Mouse (Mus musculus) hindbrain, embryonic 14.5 days (tissue): ENCODE data around the gene Sgsh. TPM values are rescaled to one million over a fixed set of nuclear protein-coding genes. Genes with fewer than 3 reads are reported as not detected.
"Not testable (repeated sequence)": the region's sequence is repeated elsewhere in the genome, so short reads cannot be mapped to it uniquely, and the experiment has no call there.

ENCODE experiments used
- ATAC-seq: fragments of 200-750 bp; cut with Nextera tagmentation; 2 replicates; pipeline ENCODE4 v1.8.0; 2017; ENCODE audit warnings: moderate number of reproducible peaks, mild to moderate bottlenecking, moderate TSS enrichment, moderate library complexity; ENCODE audit not compliant: low FRiP score
- DNase-seq: peaks from one replicate; pipeline ENCODE4 v3.0.0-alpha.2; 2015; ENCODE audit warnings: low spot score
- H3K27ac ChIP-seq: fragments of 300-500 bp; sonication (generic); 2 replicates; pipeline ENCODE4 v1.5.1; 2014; ENCODE audit warnings: mild to moderate bottlenecking, moderate library complexity
- H3K27me3 ChIP-seq: fragments of 300-500 bp; sonication (generic); 2 replicates; pipeline ENCODE4 v1.6.1; 2014; ENCODE audit warnings: mild to moderate bottlenecking, low read length, mixed read lengths; ENCODE audit not compliant: control insufficient read depth, insufficient read depth
- H3K36me3 ChIP-seq: fragments of 300-500 bp; sonication (generic); replicated peaks from 2 replicates; pipeline ENCODE4 v1.6.1; 2014; ENCODE audit not compliant: control insufficient read depth, insufficient read depth
- H3K4me1 ChIP-seq: fragments of 300-500 bp; sonication (generic); replicated peaks from 2 replicates; pipeline ENCODE4 v1.6.1; 2014; ENCODE audit warnings: antibody characterized with exemption, low read length, mixed read lengths; ENCODE audit not compliant: control insufficient read depth, insufficient read depth
- H3K4me2 ChIP-seq: fragments of 300-500 bp; sonication (generic); replicated peaks from 2 replicates; pipeline ENCODE4 v1.6.1; 2014; ENCODE audit warnings: mild to moderate bottlenecking, moderate library complexity
- H3K4me3 ChIP-seq: fragments of 300-500 bp; sonication (generic); replicated peaks from 2 replicates; pipeline ENCODE4 v1.5.1; 2014; ENCODE audit warnings: mild to moderate bottlenecking, low read length
- H3K9ac ChIP-seq: fragments of 300-500 bp; sonication (generic); 2 replicates; pipeline ENCODE4 v1.6.1; 2014
- H3K9me3 ChIP-seq: fragments of 300-500 bp; sonication (generic); 2 replicates; pipeline ENCODE4 v1.6.1; 2016; ENCODE audit warnings: low read length; ENCODE audit not compliant: control insufficient read depth
- WGBS: fragments of 180-500 bp; shearing (Covaris S2); extraction: QIAGEN DNeasy Blood & Tissue Kit; methylation state at CpG from one replicate; pipeline ENCODE4 v1.1.7; 2014; 5-methylcytosine and 5-hydroxymethylcytosine counted together
- polyA plus RNA-seq: library from polyadenylated mRNA; unstranded; fragments of >200 nt; fragmentation: Nextera tagmentation; extraction: Ambion mirVana; gene quantifications from 2 replicates; pipeline ENCODE4 v1.2.1, GENCODE M21; 2014

Sgsh gene
- polyA plus RNA-seq, 1 experiment from 2014 or later = 3.4 TPM

- Histone ChIP-seq H3K27me3 (peaks cover 87% of the 10 kb centered on the region), H3K4me1 (peaks cover 9% of the 10 kb centered on the region; the same call in 1 of the 2 replicates), H3K9me3 (no peaks in the 10 kb centered on the region), H3K9ac (no peak within 1 kb of the TSS), H3K4me3 (peak within 1 kb of the TSS; percentile 24), H3K27ac (no peak within 1 kb of the TSS), H3K4me2 (peak within 1 kb of the TSS; percentile 53), H3K36me3 (no peaks in the 10 kb centered on the region)
- no peak for DNase-seq
- ATAC-seq = peak; percentile 40; the same call in 1 of the 2 replicates
- WGBS = 2% methylated on average over 19 of the region's 19 CpGs
Observed at GRCm38 (mm10) chr11:119392800-119393482, 37.6 kb upstream of the Sgsh start, which contains the start of gene Rnf213. Gene Rnf213 (plus strand): TSS chr11:119393100.

DNA sequence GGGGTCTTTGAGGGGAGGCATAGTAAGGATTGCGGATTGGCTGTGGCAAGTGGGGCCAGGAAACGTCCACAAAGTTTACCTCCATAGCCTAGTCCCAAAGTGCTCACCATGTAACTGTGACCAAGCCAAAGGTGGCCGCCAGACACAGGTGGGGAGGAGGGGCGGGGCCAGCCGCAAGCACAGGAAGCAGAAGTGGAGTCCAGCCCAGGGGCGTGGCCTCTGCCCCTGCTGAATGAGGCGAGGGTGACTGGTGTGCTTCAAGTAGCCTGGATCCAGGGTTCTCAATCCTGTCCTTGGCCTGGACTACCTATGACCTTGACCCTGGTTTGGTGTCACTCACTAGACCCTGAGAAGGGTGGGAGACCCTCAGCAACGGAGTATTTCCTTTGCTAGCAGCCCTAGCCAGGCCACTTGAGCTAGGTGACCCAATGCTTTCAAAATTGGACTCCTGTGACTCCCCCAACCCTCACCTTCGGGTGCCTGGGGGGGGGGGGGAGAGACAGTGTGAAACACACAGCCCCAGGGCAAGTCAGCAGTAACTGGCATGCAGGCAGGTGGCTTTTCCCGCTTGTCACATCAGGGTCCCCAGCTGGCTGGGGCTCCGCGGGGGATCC is 36.8 kb upstream of the Sgsh start:
- H3K36me3 ChIP-seq = no peaks in the 10 kb centered on the region
- peaks cover 90% of the 10 kb centered on the region for H3K27me3 ChIP-seq
- peak overlapping the region; percentile 24; the same call in 1 of the 2 replicates for H3K4me3 ChIP-seq
- no peak overlapping the region for H3K9ac ChIP-seq
- H3K27ac ChIP-seq = no peak overlapping the region
- ATAC-seq = no peak
- peaks cover 9% of the 10 kb centered on the region; the same call in 1 of the 2 replicates for H3K4me1 ChIP-seq
- H3K4me2 ChIP-seq = peak overlapping the region; percentile 53
- WGBS = 10% methylated on average over 12 of the region's 12 CpGs
- no peak for DNase-seq
- H3K9me3 ChIP-seq = no peaks in the 10 kb centered on the region

DNA sequence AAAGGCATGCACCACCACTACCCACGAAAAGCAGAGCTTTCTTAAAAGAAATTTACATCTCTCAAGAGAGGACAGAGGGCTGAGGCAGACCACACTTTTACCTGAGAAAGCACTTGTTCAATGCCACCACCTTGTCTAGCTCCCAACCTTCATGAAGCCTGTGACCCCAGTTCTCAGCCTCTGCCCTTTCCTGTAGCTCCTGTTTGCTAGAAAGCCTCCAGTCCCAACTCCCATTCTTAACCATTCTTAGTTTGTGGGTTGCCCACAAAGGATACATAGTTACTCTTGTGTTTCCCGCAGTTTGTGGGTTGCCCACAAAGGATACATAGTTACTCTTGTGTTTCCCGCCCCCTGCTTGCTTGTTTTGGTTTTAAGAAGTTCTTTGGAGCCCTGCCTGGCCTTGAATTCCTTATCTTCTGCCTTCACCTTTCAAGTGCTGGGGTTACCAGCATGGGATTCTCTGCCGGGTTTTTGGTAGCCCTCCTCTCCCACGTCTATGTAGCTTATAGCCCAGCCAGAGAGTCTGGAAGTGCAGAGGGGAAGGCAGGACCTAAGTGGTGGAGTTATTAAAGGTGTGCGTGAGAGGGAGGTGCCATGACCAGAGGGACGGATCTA is 36.2 kb upstream of the Sgsh start:
- Histone ChIP-seq H3K27ac (no peak overlapping the region), H3K4me1 (peaks cover 9% of the 10 kb centered on the region; the same call in 1 of the 2 replicates), H3K4me2 (no peak overlapping the region), H3K4me3 (no peak overlapping the region), H3K27me3 (peaks cover 87% of the 10 kb centered on the region), H3K9ac (no peak overlapping the region), H3K9me3 (no peaks in the 10 kb centered on the region), H3K36me3 (no peaks in the 10 kb centered on the region)
- WGBS = 34% methylated on average over 7 of the region's 7 CpGs
- DNase-seq (no peak), ATAC-seq (no peak)

DNA sequence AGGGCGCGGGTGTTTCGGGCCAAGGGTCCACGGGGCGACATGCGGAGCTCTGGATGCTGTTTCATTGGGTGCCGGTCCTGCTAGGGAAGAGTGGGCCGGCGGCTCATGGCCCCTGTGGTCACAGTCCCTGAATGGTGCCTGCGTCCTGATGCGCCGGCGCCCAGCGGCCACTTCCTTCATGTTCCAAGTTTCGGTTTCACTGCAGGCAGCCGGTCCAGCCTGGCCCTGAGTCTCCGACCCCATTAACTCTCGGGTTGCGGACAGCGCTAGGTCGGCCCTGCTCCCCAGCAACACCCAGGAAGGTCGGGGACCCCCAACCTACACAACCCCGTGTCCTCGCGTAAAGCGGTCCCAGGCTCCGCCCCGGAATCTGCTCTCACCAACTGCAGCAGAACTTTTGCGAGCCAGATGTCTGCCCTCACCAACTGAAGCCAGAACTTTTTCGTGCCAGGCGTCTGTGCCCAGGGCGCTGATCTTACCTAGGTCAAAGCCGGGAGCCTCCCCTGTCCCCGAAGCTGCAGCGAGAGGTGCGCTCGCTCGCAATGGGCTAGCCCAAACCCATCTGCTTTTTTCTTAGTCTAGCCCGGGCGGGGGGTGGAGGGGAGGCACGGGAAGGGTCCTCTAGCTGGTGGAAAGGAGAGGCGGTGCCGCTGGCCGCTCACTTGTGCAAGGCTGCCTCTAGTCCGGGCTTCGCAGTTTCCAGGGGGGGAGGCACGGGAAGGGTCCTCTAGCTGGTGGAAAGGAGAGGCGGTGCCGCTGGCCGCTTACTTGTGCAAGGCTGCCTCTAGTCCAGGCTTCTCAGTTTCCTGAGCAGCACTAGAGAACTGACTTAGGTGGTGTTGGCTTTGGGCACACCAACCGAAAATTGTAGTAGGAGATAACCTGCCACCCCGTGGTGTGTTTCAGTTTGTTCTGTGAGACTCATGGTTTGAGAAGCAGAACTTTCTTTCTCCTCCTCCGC is 35.2 kb upstream of the Sgsh start:
- Histone ChIP-seq H3K9ac (peak overlapping the region; percentile 60), H3K4me3 (peak overlapping the region; percentile 45), H3K4me2 (peak overlapping the region; percentile 94), H3K4me1 (peaks cover 9% of the 10 kb centered on the region; the same call in 1 of the 2 replicates), H3K9me3 (no peaks in the 10 kb centered on the region), H3K27ac (no peak overlapping the region), H3K27me3 (peaks cover 78% of the 10 kb centered on the region), H3K36me3 (no peaks in the 10 kb centered on the region)
- 3% methylated on average over 53 of the region's 53 CpGs for WGBS
- no peak for DNase-seq
- no peak; the same call in 1 of the 2 replicates for ATAC-seq

DNA sequence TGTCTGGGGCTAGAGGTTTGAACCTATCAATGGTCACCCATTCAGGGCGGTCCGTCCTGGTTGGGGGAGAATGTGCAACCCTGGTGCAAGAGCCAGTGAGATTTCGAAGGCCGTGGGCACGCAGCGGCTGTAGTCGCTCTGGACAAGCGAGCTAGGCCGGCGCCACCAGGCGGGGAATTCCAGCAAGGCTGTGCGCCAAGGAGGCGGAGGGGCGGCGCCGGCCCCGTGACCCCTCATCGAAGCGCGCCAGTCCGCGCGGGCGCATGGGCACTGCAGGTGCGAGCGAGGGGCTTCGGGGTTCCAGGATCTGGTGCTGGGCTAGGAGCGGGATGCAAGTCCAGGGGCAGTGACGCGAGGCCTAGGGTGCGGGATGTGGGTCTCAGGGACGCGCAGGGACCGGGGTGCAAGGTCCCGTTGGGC is 34.5 kb upstream of the Sgsh start:
- DNase-seq (peak; percentile 61), ATAC-seq (no peak; the same call in 1 of the 2 replicates)
- Histone ChIP-seq H3K27me3 (peaks cover 72% of the 10 kb centered on the region), H3K9me3 (no peaks in the 10 kb centered on the region), H3K27ac (no peak overlapping the region), H3K36me3 (no peaks in the 10 kb centered on the region), H3K4me2 (peak overlapping the region; percentile 94), H3K9ac (peak overlapping the region; percentile 60), H3K4me3 (peak overlapping the region; percentile 45), H3K4me1 (peaks cover 9% of the 10 kb centered on the region; the same call in 1 of the 2 replicates)
- WGBS = under 1% methylated on average over 35 of the region's 35 CpGs

- not testable (repeated sequence) for H3K4me2 ChIP-seq, H3K9ac ChIP-seq, ATAC-seq, H3K27ac ChIP-seq, H3K4me3 ChIP-seq, H3K9me3 ChIP-seq, H3K36me3 ChIP-seq, H3K4me1 ChIP-seq, DNase-seq
- WGBS = 41% methylated on average over 3 of the region's 3 CpGs
- peaks cover 46% of the 10 kb centered on the region for H3K27me3 ChIP-seq
Observed at GRCm38 (mm10) chr11:119387273-119387672, 31.9 kb upstream of the Sgsh start.

DNA sequence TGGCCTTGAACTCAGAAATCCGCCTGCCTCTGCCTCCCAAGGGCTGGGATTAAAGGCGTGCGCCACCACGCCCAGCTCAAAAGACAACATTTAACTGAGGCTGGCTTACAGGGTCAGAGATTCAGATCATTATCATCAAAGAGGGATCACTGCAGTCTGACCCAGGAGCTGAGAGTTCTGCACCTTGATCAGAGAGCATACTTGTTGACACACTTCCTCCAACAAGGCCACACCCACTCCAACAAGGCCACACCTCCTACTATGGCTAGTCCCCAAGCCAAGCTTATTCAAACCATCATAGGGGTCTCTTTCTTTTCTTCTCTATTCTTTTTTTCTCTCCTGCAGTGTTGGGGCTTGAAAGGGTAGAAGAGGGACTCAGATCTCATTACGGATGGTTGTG is 31.0 kb upstream of the Sgsh start:
- peaks cover 36% of the 10 kb centered on the region for H3K27me3 ChIP-seq
- WGBS = 96% methylated on average over 5 of the region's 5 CpGs
- H3K4me2 ChIP-seq = no peak overlapping the region
- H3K9me3 ChIP-seq = no peaks in the 10 kb centered on the region
- peaks cover 9% of the 10 kb centered on the region; the same call in 1 of the 2 replicates for H3K4me1 ChIP-seq
- DNase-seq = no peak
- H3K27ac ChIP-seq = no peak overlapping the region
- no peak for ATAC-seq
- H3K36me3 ChIP-seq = no peaks in the 10 kb centered on the region
- H3K4me3 ChIP-seq = no peak overlapping the region
- H3K9ac ChIP-seq = no peak overlapping the region

GRCm38 (mm10) chr11:119384904-119385303 is 29.6 kb upstream of the Sgsh start:
- no peaks in the 10 kb centered on the region for H3K36me3 ChIP-seq
- DNase-seq = no peak
- no peak overlapping the region for H3K4me2 ChIP-seq
- no peak overlapping the region for H3K4me3 ChIP-seq
- H3K9ac ChIP-seq = no peak overlapping the region
- peaks cover 6% of the 10 kb centered on the region; the same call in 1 of the 2 replicates for H3K4me1 ChIP-seq
- no peak overlapping the region for H3K27ac ChIP-seq
- H3K9me3 ChIP-seq = no peaks in the 10 kb centered on the region
- peaks cover 22% of the 10 kb centered on the region for H3K27me3 ChIP-seq
- 81% methylated on average over 4 of the region's 4 CpGs for WGBS
- no peak for ATAC-seq
